Mouse (Mus musculus): ENCODE results near the gene Cfap97d2.

DNA sequence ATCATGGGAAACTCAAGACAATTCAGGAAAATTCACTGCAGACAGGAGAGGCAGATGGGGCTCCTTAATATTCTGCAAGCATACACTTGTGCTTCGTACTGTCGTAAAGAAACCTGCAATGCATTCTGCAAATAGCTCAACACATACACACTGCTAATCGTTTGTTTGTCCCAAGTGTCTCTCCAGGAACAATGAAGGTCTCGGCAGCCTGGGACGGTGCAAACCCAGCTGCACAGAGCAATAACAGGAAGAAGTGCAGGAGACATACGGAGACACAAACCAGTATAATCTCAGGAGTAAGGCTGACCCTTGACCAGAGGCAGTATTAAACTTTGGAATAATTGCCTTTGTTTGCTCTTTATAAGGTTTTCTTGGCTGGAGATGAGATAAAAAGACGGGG is 50.8 kb downstream of the Cfap97d2 start:
- no peak for TF ChIP-seq POLR2A (IDR thresholded peaks at IDR 0.05; ENCODE audit: borderline replicate concordance, low read depth, low read length)
- TF ChIP-seq CTCF (IDR thresholded peaks at IDR 0.05; ENCODE audit: low read depth, low read length): no peak
